ENCODE assay signal across 14 mouse cellular contexts in the genomic region with DNA sequence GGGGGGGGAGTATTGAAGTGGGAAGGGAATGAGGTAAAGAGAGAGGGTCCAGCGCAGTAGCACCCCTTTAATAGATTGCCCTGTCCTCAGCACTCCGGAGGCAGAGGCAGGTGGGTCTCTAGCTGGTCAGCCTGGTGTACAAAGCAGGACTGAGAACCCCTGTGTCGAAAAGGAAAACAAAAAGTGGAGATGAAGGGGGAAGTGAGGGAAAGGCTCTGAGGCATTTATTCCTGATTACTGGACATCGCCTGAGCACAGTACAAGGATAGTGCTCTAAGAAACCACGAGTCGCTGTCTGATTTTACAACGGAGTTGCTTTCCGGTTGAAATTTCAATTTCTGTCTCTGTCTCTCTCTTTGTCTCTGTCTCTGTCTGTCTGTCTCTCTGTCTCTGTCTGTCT. TPM values are rescaled to one million over a fixed set of nuclear protein-coding genes. Genes with fewer than 3 reads are reported as not detected.
DNase-seq lines count a peak whose midpoint lies in the region; ATAC-seq and TF ChIP-seq lines count a peak whose summit lies in the region.
"Had no signal": no experiment of that assay in that cellular context is flagged by ENCODE, and none has a peak within 500 bp of the region (broad histone marks: within the 10 kb centered on the region; RNA-seq: fewer than 3 reads in every experiment).

No protein-coding gene starts in this region.

- H3K9me3 ChIP-seq in kidney, embryonic 14.5 days (ENCODE audit: control insufficient read depth, low read length) = no peaks in the 10 kb centered on the region
- H3K9me3 ChIP-seq in midbrain, embryonic 12.5 days = no peaks in the 10 kb centered on the region
- H3K9me3 ChIP-seq: forebrain, embryonic 13.5 days had no signal

- no peaks in the 10 kb centered on the region for H3K36me3 ChIP-seq in kidney, embryonic 14.5 days (ENCODE audit: control insufficient read depth, insufficient read depth, low read length)
- no peaks in the 10 kb centered on the region for H3K36me3 ChIP-seq in midbrain, embryonic 12.5 days

- no peak for ATAC-seq in kidney, embryonic 14.5 days (ENCODE audit: low FRiP score, low TSS enrichment)
- ATAC-seq in midbrain, embryonic 12.5 days (ENCODE audit: low FRiP score, low read depth) = no peak
- ATAC-seq: forebrain, embryonic 13.5 days had no signal

- WGBS in kidney, embryonic 14.5 days = 4% methylated on average over 8 of the region's 8 CpGs
- 3% methylated on average over 8 of the region's 8 CpGs for WGBS in midbrain, embryonic 12.5 days

- TF ChIP-seq POLR2A in bone marrow macrophage, adult 2 months (IDR thresholded peaks at IDR 0.05; ENCODE audit: borderline replicate concordance, low read depth, low read length) = no peak

- no peak for TF ChIP-seq CTCF in bone marrow macrophage, adult 2 months (IDR thresholded peaks at IDR 0.05; ENCODE audit: low read depth, low read length)

- H3K9ac ChIP-seq in kidney, embryonic 14.5 days (ENCODE audit: low read depth, low read length) = no peak overlapping the region
- H3K9ac ChIP-seq in midbrain, embryonic 12.5 days (replicated peaks) = no peak overlapping the region
- H3K9ac ChIP-seq: forebrain, embryonic 13.5 days had no signal

- H3K4me2 ChIP-seq in kidney, embryonic 14.5 days (replicated peaks; ENCODE audit: low read depth, low read length) = peak overlapping the region; percentile 21; the same call in 1 of the 2 replicates
- H3K4me2 ChIP-seq in midbrain, embryonic 12.5 days (replicated peaks) = peak overlapping the region; percentile 29; the same call in 1 of the 2 replicates

- H3K4me1 ChIP-seq in kidney, embryonic 14.5 days (ENCODE audit: control insufficient read depth, insufficient read depth, low read length) = peaks cover 5% of the 10 kb centered on the region; the same call in 1 of the 2 replicates
- peaks cover 5% of the 10 kb centered on the region for H3K4me1 ChIP-seq in bone marrow macrophage, adult 2 months (ENCODE audit: control insufficient read depth, insufficient read depth, low read length)
- peaks cover 13% of the 10 kb centered on the region for H3K4me1 ChIP-seq in midbrain, embryonic 12.5 days

- peak; percentile 36 for DNase-seq in embryo, embryonic 10.5 days (ENCODE audit: low spot score)
- DNase-seq in embryo, embryonic 11 days = no peak
- DNase-seq in kidney, adult 8-10 months = no peak
- no peak for DNase-seq in cerebellum, postnatal 25 days
- no peak for DNase-seq in cerebellum, adult 18-20 months
- DNase-seq: gastrocnemius, postnatal 14 days; lung, postnatal 14 days; right cerebral cortex, adult 18-20 months had no signal

- no peak overlapping the region for H3K27ac ChIP-seq in kidney, embryonic 14.5 days (ENCODE audit: low read depth, low read length)
- H3K27ac ChIP-seq in bone marrow macrophage, adult 2 months (ENCODE audit: insufficient read depth, low read depth, low read length) = no peak overlapping the region
- H3K27ac ChIP-seq in midbrain, embryonic 12.5 days (replicated peaks) = no peak overlapping the region
- H3K27ac ChIP-seq: forebrain, embryonic 13.5 days; layer of hippocampus, adult 2 months had no signal

- H3K4me3 ChIP-seq in kidney, embryonic 14.5 days (ENCODE audit: low read length) = peak overlapping the region; percentile 42
- peak overlapping the region; percentile 62; the same call in 1 of the 2 replicates for H3K4me3 ChIP-seq in bone marrow macrophage, adult 2 months (ENCODE audit: insufficient read depth, low read length)
- H3K4me3 ChIP-seq in midbrain, embryonic 12.5 days = no peak overlapping the region
- H3K4me3 ChIP-seq: layer of hippocampus, adult 2 months had no signal

- peaks cover 84% of the 10 kb centered on the region for H3K27me3 ChIP-seq in kidney, embryonic 14.5 days (ENCODE audit: control insufficient read depth, insufficient read depth, low read length)
- H3K27me3 ChIP-seq in midbrain, embryonic 12.5 days = peaks cover 93% of the 10 kb centered on the region

RNA-seq across cellular contexts. Expression of a gene that starts 0.4 kb away (rescaled TPM):
- 59.7 and 87.4 TPM in 2 replicates for polyA plus RNA-seq in kidney, embryonic 14.5 days (2014; fragmentation: Nextera tagmentation; extraction: Ambion mirVana)
- polyA plus RNA-seq in bone marrow macrophage, adult 2 months (2012; ENCODE audit: insufficient read depth, insufficient read length, missing spikeins) = 1.9 TPM in 1 of 2 replicates, not detected in the other
- 77.4 and 84.2 TPM in 2 replicates for polyA plus RNA-seq in midbrain, embryonic 12.5 days (2016; fragmentation: Nextera tagmentation; extraction: Ambion mirVana)

RNA-seq across cellular contexts. Expression of a gene that starts 0.9 kb away (rescaled TPM):
- polyA plus RNA-seq in kidney, embryonic 14.5 days (2014; fragmentation: Nextera tagmentation; extraction: Ambion mirVana) = 5.0 and 6.4 TPM in 2 replicates
- polyA plus RNA-seq in bone marrow macrophage, adult 2 months (2012; ENCODE audit: insufficient read depth, insufficient read length, missing spikeins) = not detected in 2 replicates
- 3.0 and 3.5 TPM in 2 replicates for polyA plus RNA-seq in midbrain, embryonic 12.5 days (2016; fragmentation: Nextera tagmentation; extraction: Ambion mirVana)
- polyA plus RNA-seq: forebrain, embryonic 13.5 days; intestine, embryonic 14.5 days had no signal

RNA-seq across cellular contexts. Expression of a gene that starts 9.2 kb away (rescaled TPM):
- 3.7 and 4.4 TPM in 2 replicates for polyA plus RNA-seq in kidney, embryonic 14.5 days (2014; fragmentation: Nextera tagmentation; extraction: Ambion mirVana)
- polyA plus RNA-seq in bone marrow macrophage, adult 2 months (2012; ENCODE audit: insufficient read depth, insufficient read length, missing spikeins) = not detected in 2 replicates
- polyA plus RNA-seq in midbrain, embryonic 12.5 days (2016; fragmentation: Nextera tagmentation; extraction: Ambion mirVana) = 3.0 and 5.3 TPM in 2 replicates
- polyA plus RNA-seq: forebrain, embryonic 13.5 days; intestine, embryonic 14.5 days had no signal

Comparison
In these comparisons a context has a peak if more than half of its experiments do, and no peak if none do; other contexts are left out.
1. RNA of a gene that starts 0.4 kb away (polyA plus RNA-seq): 59.7 to 87.4 TPM in kidney, embryonic 14.5 days and 77.4 to 84.2 TPM in midbrain, embryonic 12.5 days; 1.9 TPM in bone marrow macrophage, adult 2 months; every median in the first group is over 10 times any median in the second.